ENCODE assay signal across 8 mouse cellular contexts in genomic region chr12:116280149-116280652, GRCm38 (mm10). TPM values are rescaled to one million over a fixed set of nuclear protein-coding genes. Genes with fewer than 3 reads are reported as not detected.
DNase-seq lines count a peak whose midpoint lies in the region; ATAC-seq and TF ChIP-seq lines count a peak whose summit lies in the region.

No protein-coding gene starts in this region.

- H3K9ac ChIP-seq in heart, adult 2 months (ENCODE audit: low read depth, low read length): peak overlapping the region; percentile 82
- peak overlapping the region; percentile 96 for H3K9ac ChIP-seq in forebrain, embryonic 11.5 days (ENCODE audit: low read length)
- peak overlapping the region; percentile 97 for H3K9ac ChIP-seq in liver, embryonic 12.5 days

- peak overlapping the region; percentile 97 for H3K27ac ChIP-seq in heart, adult 2 months
- peak overlapping the region; percentile 91 for H3K27ac ChIP-seq in forebrain, embryonic 11.5 days (ENCODE audit: low read depth, low read length)
- peak overlapping the region; percentile 97 for H3K27ac ChIP-seq in liver, embryonic 12.5 days

- TF ChIP-seq POLR2A in heart, adult 2 months (IDR thresholded peaks at IDR 0.05; ENCODE audit: insufficient read depth, low read depth, low read length): no peak

- peak overlapping the region; percentile 98 for H3K4me2 ChIP-seq in forebrain, embryonic 11.5 days (ENCODE audit: low read depth, low read length, severe bottlenecking)
- peak overlapping the region; percentile 91 for H3K4me2 ChIP-seq in liver, embryonic 12.5 days

- peak overlapping the region; percentile 98 for H3K4me3 ChIP-seq in heart, adult 2 months
- peak overlapping the region; percentile 95 for H3K4me3 ChIP-seq in C2C12 (ENCODE audit: insufficient read depth, poor library complexity, severe bottlenecking)
- peak overlapping the region; percentile 96 for H3K4me3 ChIP-seq in forebrain, embryonic 11.5 days (ENCODE audit: low read depth, low read length)
- H3K4me3 ChIP-seq in liver, embryonic 12.5 days: peak overlapping the region; percentile 91

- no peaks in the 10 kb centered on the region for H3K27me3 ChIP-seq in heart, adult 2 months (ENCODE audit: control insufficient read depth, insufficient read depth, low read length)
- H3K27me3 ChIP-seq in C2C12 (ENCODE audit: control insufficient read depth, insufficient read depth, insufficient read length): no peaks in the 10 kb centered on the region
- H3K27me3 ChIP-seq in forebrain, embryonic 11.5 days (ENCODE audit: control insufficient read depth, insufficient read depth, low read length): no peaks in the 10 kb centered on the region
- H3K27me3 ChIP-seq in liver, embryonic 12.5 days (replicated peaks): no peaks in the 10 kb centered on the region

- intact Hi-C loops in heart, adult 2 months (cut with DNase I): loop anchor here (1.0 to 5.0 kb wide), 5 partner anchors 16 to 342 kb away; partner anchors contain the start of genes Ncapg2 and Zfp386

- H3K4me1 ChIP-seq in heart, adult 2 months (ENCODE audit: control insufficient read depth, insufficient read depth, low read length): no peaks in the 10 kb centered on the region
- peaks cover 2% of the 10 kb centered on the region; the same call in 1 of the 2 replicates for H3K4me1 ChIP-seq in forebrain, embryonic 11.5 days (replicated peaks; ENCODE audit: control insufficient read depth, insufficient read depth, low read length)
- H3K4me1 ChIP-seq in liver, embryonic 12.5 days: peaks cover 66% of the 10 kb centered on the region

- H3K79me3 ChIP-seq in C2C12 (ENCODE audit: low read depth): peaks cover 38% of the 10 kb centered on the region

- ATAC-seq in forebrain, embryonic 11.5 days (replicated peaks; ENCODE audit: low FRiP score): no peak
- ATAC-seq in liver, embryonic 12.5 days: no peak
- no peak for ATAC-seq in activated CD4-positive, CD25-positive, alpha-beta regulatory T cell, adult 4 months

- TF ChIP-seq CTCF in heart, adult 2 months (IDR thresholded peaks at IDR 0.05): peak; percentile 30; the same call in 1 of the 2 replicates
- no peak for TF ChIP-seq CTCF in C2C12 (IDR thresholded peaks at IDR 0.05; ENCODE audit: control insufficient read depth, insufficient read depth, insufficient read length)

- no peak for TF ChIP-seq EP300 in heart, adult 2 months (IDR thresholded peaks at IDR 0.05; ENCODE audit: insufficient read depth, low read depth, low read length)

- WGBS in heart, adult 2 months: 4% methylated on average over 7 of the region's 7 CpGs
- 3% methylated on average over 7 of the region's 7 CpGs for WGBS in forebrain, embryonic 11.5 days
- 2% methylated on average over 7 of the region's 7 CpGs for WGBS in liver, embryonic 12.5 days (ENCODE audit: insufficient replicate concordance)

- H3K36me3 ChIP-seq in heart, adult 2 months (ENCODE audit: control insufficient read depth, insufficient read depth, low read length): no peaks in the 10 kb centered on the region; the same call in 1 of the 2 replicates
- H3K36me3 ChIP-seq in C2C12 (ENCODE audit: control insufficient read depth, insufficient read depth): peaks cover 5% of the 10 kb centered on the region
- no peaks in the 10 kb centered on the region for H3K36me3 ChIP-seq in forebrain, embryonic 11.5 days (ENCODE audit: control insufficient read depth, insufficient read depth, low read length)
- H3K36me3 ChIP-seq in liver, embryonic 12.5 days: no peaks in the 10 kb centered on the region

- no peaks in the 10 kb centered on the region; the same call in 1 of the 2 replicates for H3K79me2 ChIP-seq in heart, adult 2 months (replicated peaks; ENCODE audit: control insufficient read depth, insufficient read depth, low read length)
- H3K79me2 ChIP-seq in C2C12 (ENCODE audit: control insufficient read depth, insufficient read depth): peaks cover 42% of the 10 kb centered on the region

- H3ac ChIP-seq in C2C12 (ENCODE audit: control insufficient read depth, insufficient read length, low read depth): peak overlapping the region; percentile 79

- H3K9me3 ChIP-seq in forebrain, embryonic 11.5 days (ENCODE audit: control insufficient read depth, low read length): no peaks in the 10 kb centered on the region
- no peaks in the 10 kb centered on the region for H3K9me3 ChIP-seq in liver, embryonic 12.5 days (replicated peaks)

- DNase-seq in heart, adult 2 months: no peak
- no peak for DNase-seq in heart, adult 18-20 months
- no peak for DNase-seq in forebrain, embryonic 11.5 days (ENCODE audit: low spot score)
- DNase-seq in spleen, postnatal 14 days (ENCODE audit: low spot score in 2 of 2): no peak
- no peak for DNase-seq in adipocyte (ENCODE audit: low spot score)

TF ChIP-seq in C2C12, 6 proteins besides CTCF, POLR2A, EP300 and RAD21:
- no peak for TF ChIP-seq USF1 (IDR thresholded peaks at IDR 0.05; ENCODE audit: low read depth)
- TF ChIP-seq MAX (IDR thresholded peaks at IDR 0.05): no peak
- TF ChIP-seq CEBPB (IDR thresholded peaks at IDR 0.05; ENCODE audit: low read depth): no peak

RNA-seq across cellular contexts. Expression of gene Esyt2, which starts 0.8 kb away (rescaled TPM):
- 10 to 100 TPM; 24.6 to 27.8 TPM for total RNA-seq in heart, adult 2 months (2021)
- polyA plus RNA-seq in heart, adult 2 months (2012; rRNA removed): 7.5 and 11.3 TPM in 2 replicates
- 10 to 100 TPM; 23.7 to 31.8 TPM for total RNA-seq in heart, adult 18-20 months (2021)
- polyA plus RNA-seq in C2C12 (2012; fragmentation: generic; extraction: Trizol): 19.3 TPM
- polyA plus RNA-seq in forebrain, embryonic 11.5 days (2014; fragmentation: Nextera tagmentation; extraction: Ambion mirVana): 19.1 and 20.8 TPM in 2 replicates
- 16.2 and 17.3 TPM in 2 replicates for polyA plus RNA-seq in liver, embryonic 12.5 days (2016; fragmentation: Nextera tagmentation; extraction: Ambion mirVana)
- 10 to 100 TPM; 43.2 to 55.5 TPM for polyA plus RNA-seq in activated CD4-positive, CD25-positive, alpha-beta regulatory T cell, adult 4 months (2017; shearing (Covaris generic))

RNA-seq across cellular contexts. Expression of gene Gm11027, which starts 5.0 kb away (rescaled TPM):
- total RNA-seq in heart, adult 2 months (2021): not detected
- not detected in 2 replicates for polyA plus RNA-seq in heart, adult 2 months (2012; rRNA removed)
- total RNA-seq in heart, adult 18-20 months (2021): not detected
- polyA plus RNA-seq in C2C12 (2012; fragmentation: generic; extraction: Trizol): not detected
- not detected in 2 replicates for polyA plus RNA-seq in forebrain, embryonic 11.5 days (2014; fragmentation: Nextera tagmentation; extraction: Ambion mirVana)
- polyA plus RNA-seq in liver, embryonic 12.5 days (2016; fragmentation: Nextera tagmentation; extraction: Ambion mirVana): not detected in 2 replicates
- not detected for polyA plus RNA-seq in activated CD4-positive, CD25-positive, alpha-beta regulatory T cell, adult 4 months (2017; shearing (Covaris generic))

RNA-seq across cellular contexts. Expression of gene Wdr60, which starts 17.4 kb away (rescaled TPM):
- 1 to 10 TPM; 2.3 to 2.4 TPM for total RNA-seq in heart, adult 2 months (2021)
- 1.8 and 2.4 TPM in 2 replicates for polyA plus RNA-seq in heart, adult 2 months (2012; rRNA removed)
- total RNA-seq in heart, adult 18-20 months (2021): 1 to 10 TPM; 1.7 to 2.5 TPM
- polyA plus RNA-seq in C2C12 (2012; fragmentation: generic; extraction: Trizol): 4.4 TPM
- 16.4 and 18.1 TPM in 2 replicates for polyA plus RNA-seq in forebrain, embryonic 11.5 days (2014; fragmentation: Nextera tagmentation; extraction: Ambion mirVana)
- 5.3 and 5.9 TPM in 2 replicates for polyA plus RNA-seq in liver, embryonic 12.5 days (2016; fragmentation: Nextera tagmentation; extraction: Ambion mirVana)
- polyA plus RNA-seq in activated CD4-positive, CD25-positive, alpha-beta regulatory T cell, adult 4 months (2017; shearing (Covaris generic)): under 1 TPM; 0.38 to 0.75 TPM
